Mouse (Mus musculus) right cerebral cortex, postnatal 4 days (tissue): Measurements from ENCODE around the gene Shc3.

Experiments
- DNase-seq: peaks from one replicate; pipeline ENCODE4 v3.0.0-alpha.2; 2022

The Shc3 gene

GRCm38 (mm10) chr13:51411696-51412430 lies 157.4 kb downstream of the Shc3 start:
- DNase-seq: no peak

GRCm38 (mm10) chr13:51411243-51411642 lies 158.0 kb downstream of the Shc3 start:
- no peak for DNase-seq

GRCm38 (mm10) chr13:51409936-51410481 lies 159.2 kb downstream of the Shc3 start:
- DNase-seq: no peak

GRCm38 (mm10) chr13:51408519-51409001 lies 160.7 kb downstream of the Shc3 start, which contains the start of gene S1pr3:
S1pr3 (plus strand) TSS chr13:51408639.
- peak; percentile 43 for DNase-seq

- DNase-seq: no peak
Observed at GRCm38 (mm10) chr13:51407541-51408217, 161.5 kb downstream of the Shc3 start.

GRCm38 (mm10) chr13:51405731-51406320 lies 163.4 kb downstream of the Shc3 start:
- DNase-seq: no peak

GRCm38 (mm10) chr13:51404566-51404965 lies 164.7 kb downstream of the Shc3 start:
- no peak for DNase-seq

GRCm38 (mm10) chr13:51400736-51401501 lies 168.3 kb downstream of the Shc3 start:
- peak; percentile 78 for DNase-seq

- DNase-seq: peak; percentile 20
Observed at GRCm38 (mm10) chr13:51400186-51400719, 169.0 kb downstream of the Shc3 start.

GRCm38 (mm10) chr13:51399562-51399961 lies 169.7 kb downstream of the Shc3 start:
- DNase-seq: no peak

- DNase-seq: no peak
Observed at GRCm38 (mm10) chr13:51397861-51398260, 171.4 kb downstream of the Shc3 start.

GRCm38 (mm10) chr13:51392256-51392655 lies 177.0 kb downstream of the Shc3 start:
- DNase-seq: no peak

GRCm38 (mm10) chr13:51391359-51391916 lies 177.8 kb downstream of the Shc3 start:
- DNase-seq: no peak

- no peak for DNase-seq
Observed at GRCm38 (mm10) chr13:51390398-51390797, 178.8 kb downstream of the Shc3 start.

- no peak for DNase-seq
Observed at GRCm38 (mm10) chr13:51387908-51388307, 181.3 kb downstream of the Shc3 start.

- DNase-seq: no peak
Observed at GRCm38 (mm10) chr13:51384899-51385298, 184.3 kb downstream of the Shc3 start.

GRCm38 (mm10) chr13:51381498-51381897 lies 187.7 kb downstream of the Shc3 start:
- no peak for DNase-seq
